Mouse (Mus musculus) intestine, postnatal 0 days (tissue): ENCODE results near the gene Rad52. TPM values are rescaled to one million over a fixed set of nuclear protein-coding genes. Genes with fewer than 3 reads are reported as not detected.

Source experiments
- ATAC-seq: fragments of 200-750 bp; cut with Nextera tagmentation; 2 replicates; pipeline ENCODE4 v1.8.0; 2017; ENCODE audit warnings: mild to moderate bottlenecking, moderate TSS enrichment, moderate library complexity
- H3K27ac ChIP-seq: fragments of 300-500 bp; sonication (generic); 2 replicates; pipeline ENCODE4 v1.5.1; 2014; ENCODE audit warnings: mild to moderate bottlenecking, low read depth, low read length, moderate library complexity
- H3K27me3 ChIP-seq: fragments of 300-500 bp; sonication (generic); replicated peaks from 2 replicates; pipeline ENCODE4 v1.6.1; 2014; ENCODE audit warnings: low read length, mixed read lengths; ENCODE audit not compliant: control insufficient read depth, insufficient read depth
- H3K36me3 ChIP-seq: fragments of 300-500 bp; sonication (generic); 2 replicates; pipeline ENCODE4 v1.6.1; 2014; ENCODE audit warnings: mild to moderate bottlenecking, moderate library complexity; ENCODE audit not compliant: control insufficient read depth, insufficient read depth
- H3K4me1 ChIP-seq: fragments of 300-500 bp; sonication (generic); replicated peaks from 2 replicates; pipeline ENCODE4 v1.6.1; 2014; ENCODE audit warnings: antibody characterized with exemption, low read length, mixed read lengths; ENCODE audit not compliant: control insufficient read depth, insufficient read depth
- H3K4me2 ChIP-seq: fragments of 300-500 bp; sonication (generic); replicated peaks from 2 replicates; pipeline ENCODE4 v1.6.1; 2014; ENCODE audit warnings: low read depth, mild to moderate bottlenecking, moderate library complexity
- H3K4me3 ChIP-seq: fragments of 300-500 bp; sonication (generic); 2 replicates; pipeline ENCODE4 v1.5.1; 2014; ENCODE audit warnings: low read depth, low read length
- H3K9ac ChIP-seq: fragments of 300-500 bp; sonication (generic); 2 replicates; pipeline ENCODE4 v1.6.1; 2014; ENCODE audit warnings: mild to moderate bottlenecking, low read depth, low read length
- H3K9me3 ChIP-seq: fragments of 300-500 bp; sonication (generic); 2 replicates; pipeline ENCODE4 v1.6.1; 2016; ENCODE audit warnings: mixed run types; ENCODE audit not compliant: control insufficient read depth
- CTCF ChIP-seq: sonication (generic); IDR thresholded peaks from 2 replicates; pipeline ENCODE4 v1.5.1; 2016; ENCODE audit warnings: low read depth, mild to moderate bottlenecking, control low read depth, antibody characterized with exemption, moderate library complexity
- WGBS: fragments of 180-500 bp; shearing (Covaris S2); extraction: QIAGEN DNeasy Blood & Tissue Kit; methylation state at CpG from one replicate; pipeline ENCODE4 v1.1.7; 2014; 5-methylcytosine and 5-hydroxymethylcytosine counted together
- polyA plus RNA-seq: library from polyadenylated mRNA; unstranded; fragments of >200 nt; fragmentation: Nextera tagmentation; extraction: Ambion mirVana; gene quantifications from 2 replicates; pipeline ENCODE4 v1.2.1, GENCODE M21; 2015

Gene Rad52
- polyA plus RNA-seq, 1 experiment from 2014 or later: 4.6 TPM

DNA sequence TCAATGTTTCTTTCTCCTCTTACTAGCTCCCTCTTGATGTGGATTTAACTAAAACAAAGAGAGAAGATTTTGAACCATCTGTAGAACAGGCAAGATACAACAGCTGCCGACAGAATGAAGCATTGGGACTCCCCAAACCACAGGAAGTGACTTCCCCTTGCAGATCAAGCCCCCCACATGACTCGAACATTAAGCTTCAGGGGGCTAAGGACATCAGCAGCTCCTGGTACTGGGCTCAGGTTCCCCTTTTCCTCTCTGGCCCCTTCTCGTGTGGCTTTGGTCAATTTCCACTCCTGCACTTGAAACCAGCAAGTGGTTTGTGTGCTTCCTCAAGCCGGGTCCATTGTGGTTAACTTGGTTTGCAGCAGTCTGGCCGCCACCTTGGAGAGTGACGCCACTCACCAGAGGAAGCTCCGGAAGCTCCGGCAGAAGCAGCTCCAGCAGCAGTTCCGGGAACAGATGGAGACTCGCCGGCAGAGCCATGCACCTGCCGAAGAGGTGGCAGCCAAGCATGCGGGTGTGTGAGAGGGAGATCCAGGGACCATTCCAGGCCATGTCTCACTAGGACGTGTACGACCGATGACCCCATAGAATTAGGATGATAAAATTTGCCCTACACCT is 16.2 kb downstream of the Rad52 start:
- no peak for TF ChIP-seq CTCF
- no peak for ATAC-seq
- 84% methylated on average over 16 of the region's 16 CpGs for WGBS
- no peaks in the 10 kb centered on the region for H3K4me1 ChIP-seq
- H3K4me2 ChIP-seq: no peak overlapping the region
- H3K4me3 ChIP-seq: no peak overlapping the region
- H3K9me3 ChIP-seq: no peaks in the 10 kb centered on the region
- H3K9ac ChIP-seq: no peak overlapping the region
- H3K36me3 ChIP-seq: peaks cover 60% of the 10 kb centered on the region
- H3K27ac ChIP-seq: no peak overlapping the region
- H3K27me3 ChIP-seq: no peaks in the 10 kb centered on the region

DNA sequence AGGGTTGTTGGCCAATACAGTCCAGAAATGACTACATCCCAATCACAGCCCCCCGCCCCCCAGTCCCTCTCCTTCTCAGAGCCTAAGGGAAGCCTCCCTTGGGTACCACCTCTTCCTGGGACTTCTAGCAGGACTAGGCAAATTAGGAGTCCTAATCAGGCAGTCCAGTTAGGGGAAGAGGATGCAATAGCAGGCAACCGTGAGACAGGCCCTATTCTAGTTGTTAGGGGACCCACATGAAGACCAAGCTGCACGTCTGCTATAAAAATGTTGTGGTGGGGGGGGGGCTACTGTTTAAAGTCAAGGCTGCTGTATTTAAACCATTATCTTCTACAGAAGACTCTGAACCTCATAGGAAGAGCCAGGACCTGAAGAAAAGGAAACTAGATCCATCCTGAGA is 19.6 kb downstream of the Rad52 start:
- H3K36me3 ChIP-seq: peaks cover 69% of the 10 kb centered on the region
- no peak overlapping the region for H3K4me2 ChIP-seq
- H3K4me3 ChIP-seq: no peak overlapping the region
- no peak overlapping the region for H3K27ac ChIP-seq
- H3K9ac ChIP-seq: no peak overlapping the region
- no peak for ATAC-seq
- no peaks in the 10 kb centered on the region for H3K27me3 ChIP-seq
- no peak for TF ChIP-seq CTCF
- no peaks in the 10 kb centered on the region for H3K9me3 ChIP-seq
- 85% methylated on average over 3 of the region's 3 CpGs for whole genome bisulfite sequencing
- H3K4me1 ChIP-seq: no peaks in the 10 kb centered on the region

DNA sequence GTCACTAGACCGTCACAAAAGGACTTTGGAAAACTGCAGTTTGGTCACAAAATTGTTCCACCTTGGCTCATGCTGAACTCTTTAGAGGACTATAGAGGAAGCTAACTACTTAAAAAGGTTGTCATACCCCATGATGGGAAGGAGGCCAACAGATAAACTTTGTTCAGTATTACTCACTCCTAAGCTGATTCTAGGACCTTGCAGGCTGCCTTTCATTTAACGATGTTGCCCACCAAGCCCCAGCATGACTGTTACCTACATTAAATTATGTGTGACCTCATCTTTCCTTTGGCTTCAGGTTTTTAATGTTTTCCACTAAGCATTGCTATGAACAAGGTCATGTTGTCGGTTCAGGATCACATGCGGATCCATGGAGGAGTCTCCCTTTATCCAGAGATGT is 20.0 kb downstream of the Rad52 start:
- WGBS: 91% methylated on average over 4 of the region's 4 CpGs
- H3K36me3 ChIP-seq: peaks cover 71% of the 10 kb centered on the region

DNA sequence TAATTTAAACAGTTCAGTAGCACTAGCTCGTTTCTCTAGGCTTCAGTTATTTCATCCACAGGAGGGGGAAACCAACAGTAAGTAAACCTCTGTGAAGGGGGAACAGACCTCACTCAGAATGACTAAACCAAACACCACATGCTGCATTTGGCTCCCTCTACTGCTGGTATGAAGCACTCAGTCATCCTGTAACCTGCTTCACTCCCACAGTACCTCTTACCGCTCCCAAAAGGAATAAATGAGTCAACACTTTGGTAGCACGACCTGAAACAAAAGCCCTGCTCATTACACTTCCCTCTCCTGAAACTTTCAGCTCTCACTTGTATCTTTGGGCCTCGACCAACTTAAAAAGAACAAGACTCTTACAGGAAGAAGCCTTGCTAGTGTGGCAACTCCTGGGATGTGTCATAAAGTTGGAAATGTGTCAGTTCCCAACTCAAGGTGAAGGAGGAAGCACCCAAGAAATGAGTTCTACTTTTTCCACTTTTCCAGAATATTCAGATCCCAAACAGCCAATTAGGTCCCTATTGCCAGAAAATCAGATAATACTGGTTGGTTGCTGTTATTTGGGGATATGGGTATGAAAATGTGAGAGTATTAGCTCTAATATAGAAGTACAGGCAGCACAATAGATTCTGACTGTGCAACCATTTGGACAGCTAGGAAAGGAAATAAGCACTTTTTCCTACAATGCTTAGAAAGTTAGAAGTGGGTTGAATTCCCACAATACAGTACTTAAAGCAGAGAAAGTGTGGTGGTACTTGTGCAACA is 21.9 kb downstream of the Rad52 start:
- no peak overlapping the region for H3K9ac ChIP-seq
- H3K27ac ChIP-seq: no peak overlapping the region
- no peaks in the 10 kb centered on the region for H3K27me3 ChIP-seq
- no peaks in the 10 kb centered on the region for H3K4me1 ChIP-seq
- no peak overlapping the region for H3K4me2 ChIP-seq
- peak; percentile 68 for TF ChIP-seq CTCF
- H3K36me3 ChIP-seq: peaks cover 71% of the 10 kb centered on the region
- ATAC-seq: no peak
- WGBS: 50% methylated on average over 4 of the region's 4 CpGs
- no peak overlapping the region for H3K4me3 ChIP-seq
- no peaks in the 10 kb centered on the region for H3K9me3 ChIP-seq

More for the DNA sequence above, 20.0 kb downstream of the Rad52 start:
- Histone ChIP-seq H3K27ac (no peak overlapping the region), H3K4me3 (no peak overlapping the region), H3K4me2 (no peak overlapping the region), H3K9ac (no peak overlapping the region), H3K27me3 (no peaks in the 10 kb centered on the region), H3K4me1 (no peaks in the 10 kb centered on the region), H3K9me3 (no peaks in the 10 kb centered on the region)
- ATAC-seq: no peak
- no peak for TF ChIP-seq CTCF

Other genes with a start within 250 kb of the Rad52 start
- gene Erc1, start 54.5 kb upstream of the Rad52 start, polyA plus RNA-seq: 4.5 and 5.4 TPM in 2 replicates
- 36.9 and 40.6 TPM in 2 replicates for gene Wnk1, start 136.0 kb downstream of the Rad52 start, polyA plus RNA-seq
- gene Ninj2, start 190.7 kb downstream of the Rad52 start, polyA plus RNA-seq: not detected in 2 replicates